Mouse (Mus musculus): ENCODE measurements around the gene Vmn2r121. TPM values are rescaled to one million over a fixed set of nuclear protein-coding genes. Genes with fewer than 3 reads are reported as not detected.

Vmn2r121 gene
- not detected in 2 replicates for total RNA-seq (2017)

DNA sequence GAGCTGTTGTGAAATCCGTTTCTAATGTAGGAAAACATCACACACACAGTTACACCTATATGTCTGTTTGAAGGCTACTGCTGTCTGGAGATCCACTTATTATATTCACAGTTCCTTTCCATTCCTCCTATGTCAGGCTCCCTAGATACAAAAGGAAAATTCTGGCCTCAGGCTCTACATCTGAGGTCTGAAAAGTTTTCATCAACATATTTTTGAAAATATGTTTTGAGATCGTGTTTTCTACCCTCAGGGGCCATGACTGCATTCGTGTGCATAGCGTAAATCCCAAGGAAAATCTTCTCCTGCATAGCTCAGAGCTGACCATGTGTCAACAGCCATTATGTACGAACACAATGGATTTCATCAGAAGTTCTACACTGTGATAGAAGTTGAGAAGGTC is at the start of gene Vmn2r121:
Vmn2r121 (minus strand) TSS at position 101 of the 400 bp plus-strand sequence.
- no peak for ATAC-seq (replicated peaks in 1 of 2; ENCODE audit: insufficient read depth in 1 of 2, low FRiP score in 2 of 2, low TSS enrichment in 1 of 2, low read depth in 1 of 2, poor library complexity in 2 of 2, severe bottlenecking in 2 of 2)

Measured in hematopoietic stem cell, adult 5-6 weeks (primary cell).